Mouse (Mus musculus) MEL (cell line): Measurements from ENCODE around the gene Ifit1bl1. TPM values are rescaled to one million over a fixed set of nuclear protein-coding genes. Genes with fewer than 3 reads are reported as not detected.
"Not testable (repeated sequence)": the region's sequence is repeated elsewhere in the genome, so short reads cannot be mapped to it uniquely, and the experiment has no call there.

Experiments
- DNase-seq: peaks from one replicate; pipeline ENCODE4 v3.0.0; 2011; ENCODE audit warnings: low read depth, low spot score
- H3K27ac ChIP-seq: 2 replicates; pipeline ENCODE4 v1.5.1; 2012; ENCODE audit warnings: low read depth, mild to moderate bottlenecking, control low read depth, low read length, moderate library complexity; ENCODE audit not compliant: control insufficient read depth
- H3K27me3 ChIP-seq, 2 experiments: fragments of 150-350 bp in 1 of 2; sonication (generic) in 1 of 2; 2 replicates each; pipeline ENCODE4 v1.6.1; 2012; ENCODE audit warnings: low read length in 2 of 2, mild to moderate bottlenecking in 2 of 2, improper control_type of control experiment in 1 of 2, moderate library complexity in 1 of 2; ENCODE audit not compliant: insufficient read depth in 2 of 2, control insufficient read depth in 1 of 2
- H3K36me3 ChIP-seq, 2 experiments: 2 replicates each; pipeline ENCODE4 v1.6.1; 2012 to 2014; ENCODE audit warnings: low read length in 2 of 2, improper control_type of control experiment in 1 of 2, inconsistent platforms in 1 of 2, mild to moderate bottlenecking in 1 of 2; ENCODE audit not compliant: insufficient read depth in 2 of 2, control insufficient read depth in 1 of 2
- H3K4me1 ChIP-seq, 2 experiments: fragments of 150-350 bp in 1 of 2; sonication (generic) in 1 of 2; 2 replicates each; pipeline ENCODE4 v1.6.1; 2012; ENCODE audit warnings: low read length in 2 of 2, improper control_type of control experiment in 1 of 2, mild to moderate bottlenecking in 1 of 2; ENCODE audit not compliant: insufficient read depth in 2 of 2, control insufficient read depth in 1 of 2
- H3K4me3 ChIP-seq, 2 experiments: fragments of 150-350 bp in 1 of 2; sonication (generic) in 1 of 2; 2 replicates each; pipeline ENCODE4 v1.5.1; 2012; ENCODE audit warnings: low read depth in 2 of 2, low read length in 2 of 2, mild to moderate bottlenecking in 2 of 2, moderate library complexity in 2 of 2, control low read depth in 1 of 2, improper control_type of control experiment in 1 of 2; ENCODE audit not compliant: control insufficient read depth in 1 of 2, insufficient read depth in 1 of 2
- H3K79me2 ChIP-seq: 2 replicates; pipeline ENCODE4 v1.6.1; 2012; ENCODE audit warnings: mild to moderate bottlenecking, low read length, moderate library complexity; ENCODE audit not compliant: control insufficient read depth, poor library complexity, insufficient read depth
- H3K9ac ChIP-seq: 2 replicates; pipeline ENCODE4 v1.6.1; 2012; ENCODE audit warnings: low read depth, mild to moderate bottlenecking, control low read depth, low read length, moderate library complexity; ENCODE audit not compliant: control insufficient read depth, poor library complexity, severe bottlenecking
- H3K9me3 ChIP-seq: fragments of 150-350 bp; sonication (generic); replicated peaks from 2 replicates; pipeline ENCODE4 v1.6.1; 2012; ENCODE audit warnings: mild to moderate bottlenecking, low read length, improper control_type of control experiment, moderate library complexity; ENCODE audit not compliant: insufficient read depth
- BHLHE40 ChIP-seq: IDR thresholded peaks from 2 replicates; pipeline ENCODE4 v1.6.1; 2012; ENCODE audit warnings: low read depth, mild to moderate bottlenecking, inconsistent platforms, low read length, improper control_type of control experiment, borderline replicate concordance
- CHD1 ChIP-seq: IDR thresholded peaks from 2 replicates; pipeline ENCODE4 v1.6.1; 2012; ENCODE audit warnings: low read depth, mild to moderate bottlenecking, inconsistent platforms, low read length, improper control_type of control experiment
- CTCF ChIP-seq, 3 experiments: IDR thresholded peaks in 2 of 3; conservative IDR thresholded peaks in 1 of 3; 2 replicates each; pipeline ENCODE4 v1.5.1; 2011 to 2012; ENCODE audit warnings: low read length in 3 of 3, low read depth in 2 of 3, mild to moderate bottlenecking in 2 of 3, improper control_type of control experiment in 1 of 3, inconsistent platforms in 1 of 3, mixed read lengths in 1 of 3, moderate library complexity in 1 of 3; ENCODE audit not compliant: control insufficient read depth in 1 of 3, insufficient read depth in 1 of 3, poor library complexity in 1 of 3, severe bottlenecking in 1 of 3
- E2F4 ChIP-seq: IDR thresholded peaks from 2 replicates; pipeline ENCODE4 v1.6.1; 2011; ENCODE audit warnings: low read depth, low read length, improper control_type of control experiment, borderline replicate concordance
- EP300 ChIP-seq, 2 experiments: IDR thresholded peaks; 2 replicates each; pipeline ENCODE4 v1.6.1; 2011; ENCODE audit warnings: improper control_type of control experiment in 2 of 2, low read length in 2 of 2, low read depth in 1 of 2, mild to moderate bottlenecking in 1 of 2
- KAT2A ChIP-seq: conservative IDR thresholded peaks from 2 replicates; pipeline ENCODE4 v1.6.1; 2012; ENCODE audit warnings: low read depth, low read length, improper control_type of control experiment, inconsistent platforms
- MYC ChIP-seq: IDR thresholded peaks from 2 replicates; pipeline ENCODE4 v1.6.1; 2011; ENCODE audit warnings: low read depth, mild to moderate bottlenecking, low read length, improper control_type of control experiment, moderate library complexity
- POLR2A ChIP-seq, 2 experiments: IDR thresholded peaks; 2 replicates each; pipeline ENCODE4 v1.6.1; 2011 to 2012; ENCODE audit warnings: low read length in 2 of 2, mild to moderate bottlenecking in 2 of 2, control low read depth in 1 of 2, improper control_type of control experiment in 1 of 2, low read depth in 1 of 2, moderate library complexity in 1 of 2; ENCODE audit not compliant: control insufficient read depth in 1 of 2, insufficient read depth in 1 of 2, poor library complexity in 1 of 2
- RAD21 ChIP-seq: IDR thresholded peaks from 2 replicates; pipeline ENCODE4 v1.6.1; 2011; ENCODE audit warnings: mild to moderate bottlenecking, low read depth, low read length, improper control_type of control experiment
- TAL1 ChIP-seq: IDR thresholded peaks from 2 replicates; pipeline ENCODE4 v1.6.1; 2012; ENCODE audit warnings: mild to moderate bottlenecking, inconsistent platforms, low read length, moderate library complexity, mixed read lengths
- TCF12 ChIP-seq: IDR thresholded peaks from 2 replicates; pipeline ENCODE4 v1.6.1; 2014; ENCODE audit warnings: low read depth, mild to moderate bottlenecking, inconsistent platforms, low read length, improper control_type of control experiment, moderate library complexity
- UBTF ChIP-seq: IDR thresholded peaks from 2 replicates; pipeline ENCODE4 v1.6.1; 2012; ENCODE audit warnings: low read depth, mild to moderate bottlenecking, inconsistent platforms, low read length, improper control_type of control experiment, moderate library complexity, borderline replicate concordance; ENCODE audit not compliant: insufficient read depth
- USF1 ChIP-seq: IDR thresholded peaks from 2 replicates; pipeline ENCODE4 v1.6.1; 2014; ENCODE audit warnings: low read depth, mild to moderate bottlenecking, inconsistent platforms, low read length, improper control_type of control experiment, moderate library complexity
- USF2 ChIP-seq, 2 experiments: IDR thresholded peaks; 2 replicates each; pipeline ENCODE4 v1.6.1; 2011 to 2012; ENCODE audit warnings: improper control_type of control experiment in 2 of 2, low read length in 2 of 2, borderline replicate concordance in 1 of 2, inconsistent platforms in 1 of 2, low read depth in 1 of 2, mild to moderate bottlenecking in 1 of 2; ENCODE audit not compliant: insufficient read depth in 1 of 2
- ZMIZ1 ChIP-seq: IDR thresholded peaks from 2 replicates; pipeline ENCODE4 v1.6.1; 2012; ENCODE audit warnings: low read depth, mild to moderate bottlenecking, inconsistent platforms, low read length, improper control_type of control experiment, moderate library complexity
- ZNF384 ChIP-seq: IDR thresholded peaks from 2 replicates; pipeline ENCODE4 v1.6.1; 2012; ENCODE audit warnings: low read depth, mild to moderate bottlenecking, inconsistent platforms, low read length, improper control_type of control experiment
- polyA plus RNA-seq, 2 experiments: library from polyadenylated mRNA; stranded (reverse) in 1 of 2; unstranded in 1 of 2; fragments of >175 nt in 1 of 2; fragments of >200 nt in 1 of 2; gene quantifications; 2 replicates each; pipeline versions ENCODE4 v1.2.1 to v1.2.4; 2012; ENCODE audit warnings: low replicate concordance in 2 of 2, low read depth in 1 of 2; ENCODE audit not compliant: insufficient read length in 2 of 2, insufficient read depth in 1 of 2, missing spikeins in 1 of 2
- total RNA-seq: library from RNA; depleted of rRNA; stranded (reverse); fragments of 300-350 nt; gene quantifications from 2 replicates; pipeline ENCODE4 v1.2.3, GENCODE M21; 2012

Ifit1bl1 gene
- total and polyA plus RNA-seq, 3 experiments: 0.08 TPM; not detected in 2

GRCm38 (mm10) chr19:34620871-34621270 is 19.1 kb upstream of the Ifit1bl1 start:
- peaks cover 0 to 3% of the 10 kb centered on the region in 2 experiments; a peak in 1 of 4 replicates for H3K27me3 ChIP-seq
- DNase-seq: no peak
- H3K79me2 ChIP-seq: no peaks in the 10 kb centered on the region
- H3K4me3 ChIP-seq: no peak overlapping the region
- H3K36me3 ChIP-seq: no peaks in the 10 kb centered on the region
- H3K9ac ChIP-seq: no peak overlapping the region
- H3K9me3 ChIP-seq: no peaks in the 10 kb centered on the region
- no peak overlapping the region for H3K27ac ChIP-seq
- TF ChIP-seq CHD1: no peak
- no peak for TF ChIP-seq TCF12
- TF ChIP-seq CTCF (IDR thresholded peaks at IDR 0.05 in 2 of 3, conservative IDR thresholded peaks at IDR 0.05 in 1 of 3; ENCODE audit: control insufficient read depth in 1 of 3, insufficient read depth in 1 of 3, low read depth in 2 of 3, low read length in 3 of 3, poor library complexity in 1 of 3, severe bottlenecking in 1 of 3): no peak
- TF ChIP-seq UBTF: no peak
- TF ChIP-seq RAD21: no peak
- no peak for TF ChIP-seq TAL1
- no peak for TF ChIP-seq ZMIZ1
- TF ChIP-seq BHLHE40: no peak
- no peak for TF ChIP-seq KAT2A
- TF ChIP-seq POLR2A (IDR thresholded peaks at IDR 0.05; ENCODE audit: control insufficient read depth in 1 of 2, insufficient read depth in 1 of 2, low read depth in 1 of 2, low read length in 2 of 2, poor library complexity in 1 of 2): no peak
- no peak for TF ChIP-seq USF1
- no peak for TF ChIP-seq ZNF384
- no peak for TF ChIP-seq USF2 (IDR thresholded peaks at IDR 0.05; ENCODE audit: borderline replicate concordance in 1 of 2, insufficient read depth in 1 of 2, low read depth in 1 of 2, low read length in 2 of 2)
- no peak for TF ChIP-seq MYC
- no peak for TF ChIP-seq EP300 (IDR thresholded peaks at IDR 0.05; ENCODE audit: low read depth in 1 of 2, low read length in 2 of 2)
- TF ChIP-seq E2F4: no peak
- TF ChIP-seq, all 39 proteins: peak for 0
- no peaks in the 10 kb centered on the region for H3K4me1 ChIP-seq

- not testable (repeated sequence) for H3K9me3 ChIP-seq, DNase-seq, H3K4me3 ChIP-seq, H3K27me3 ChIP-seq, H3K27ac ChIP-seq, H3K79me2 ChIP-seq, H3K4me1 ChIP-seq, H3K9ac ChIP-seq, H3K36me3 ChIP-seq
Measured at GRCm38 (mm10) chr19:34612243-34613001, 10.7 kb upstream of the Ifit1bl1 start.

- DNase-seq, H3K27ac ChIP-seq, H3K79me2 ChIP-seq, H3K9ac ChIP-seq, H3K4me1 ChIP-seq, H3K4me3 ChIP-seq, H3K9me3 ChIP-seq, H3K27me3 ChIP-seq, H3K36me3 ChIP-seq: not testable (repeated sequence)
Measured at GRCm38 (mm10) chr19:34610118-34610517, 8.4 kb upstream of the Ifit1bl1 start.

- H3K4me3 ChIP-seq, H3K79me2 ChIP-seq, H3K4me1 ChIP-seq, H3K36me3 ChIP-seq, DNase-seq, H3K9me3 ChIP-seq, H3K27ac ChIP-seq, H3K27me3 ChIP-seq, H3K9ac ChIP-seq: not testable (repeated sequence)
Measured at GRCm38 (mm10) chr19:34607237-34608051, 5.7 kb upstream of the Ifit1bl1 start, which contains the start of gene Ifit3b. Ifit3b (plus strand) TSS chr19:34607970.
